Mouse (Mus musculus) CH12.LX (cell line): ENCODE measurements around the gene Rrp7a. TPM values are rescaled to one million over a fixed set of nuclear protein-coding genes. Genes with fewer than 3 reads are reported as not detected.
A peak's percentile ranks its signal among the peaks of the same experiment; 100 is the strongest.
"Not testable (repeated sequence)": the region's sequence is repeated elsewhere in the genome, so short reads cannot be mapped to it uniquely, and the experiment has no call there.

Experiments
- DNase-seq: peaks from one replicate; pipeline ENCODE4 v3.0.0-alpha.2; 2013; ENCODE audit errors: extremely low read depth
- H3K27ac ChIP-seq: 2 replicates; pipeline ENCODE4 v1.5.1; 2012; ENCODE audit warnings: low read depth, mild to moderate bottlenecking, control low read depth, moderate library complexity; ENCODE audit not compliant: insufficient read depth
- H3K27me3 ChIP-seq: replicated peaks from 2 replicates; pipeline ENCODE3; 2012; ENCODE audit warnings: inconsistent platforms
- H3K36me3 ChIP-seq, 2 experiments: replicated peaks in 1 of 2; 2 replicates each; pipeline versions ENCODE3 to v1.6.1; 2012; ENCODE audit warnings: inconsistent platforms in 1 of 2, low read length in 1 of 2, mild to moderate bottlenecking in 1 of 2, mixed read lengths in 1 of 2, moderate library complexity in 1 of 2; ENCODE audit not compliant: control insufficient read depth in 1 of 2, insufficient read depth in 1 of 2
- H3K4me1 ChIP-seq, 2 experiments: 2 replicates each; pipeline ENCODE4 v1.6.1; 2012; ENCODE audit warnings: inconsistent platforms in 1 of 2, moderate library complexity in 1 of 2; ENCODE audit not compliant: insufficient read depth in 2 of 2, control insufficient read depth in 1 of 2
- H3K4me2 ChIP-seq: 2 replicates; pipeline ENCODE4 v1.6.1; 2012; ENCODE audit warnings: low read depth, mild to moderate bottlenecking, control low read depth; ENCODE audit not compliant: poor library complexity, insufficient read depth, severe bottlenecking
- H3K4me3 ChIP-seq, 3 experiments: fragments of 150-350 bp in 1 of 3; sonication (generic) in 1 of 3; replicated peaks in 1 of 3; 2 replicates each; pipeline versions ENCODE3 to v1.5.1; 2011 to 2012; ENCODE audit warnings: low read depth in 2 of 3, low read length in 2 of 3, mild to moderate bottlenecking in 2 of 3, moderate library complexity in 2 of 3, control low read depth in 1 of 3, improper control_type of control experiment in 1 of 3, inconsistent platforms in 1 of 3, mixed read lengths in 1 of 3; ENCODE audit not compliant: poor library complexity in 1 of 3
- H3K79me2 ChIP-seq: replicated peaks from 2 replicates; pipeline ENCODE4 v1.6.1; 2012; ENCODE audit warnings: mild to moderate bottlenecking, moderate library complexity; ENCODE audit not compliant: control insufficient read depth, poor library complexity, insufficient read depth, severe bottlenecking; ENCODE audit errors: extremely low read depth
- H3K9ac ChIP-seq: 2 replicates; pipeline ENCODE4 v1.6.1; 2012; ENCODE audit warnings: low read depth, mild to moderate bottlenecking, control low read depth, moderate library complexity; ENCODE audit not compliant: insufficient read depth
- H3K9me3 ChIP-seq: replicated peaks from 2 replicates; pipeline ENCODE3; 2012; ENCODE audit warnings: low read length, inconsistent platforms, mixed read lengths
- CHD1 ChIP-seq: IDR thresholded peaks from 2 replicates; pipeline ENCODE4 v1.6.1; 2012; ENCODE audit warnings: low read depth, low read length, improper control_type of control experiment, inconsistent platforms
- CTCF ChIP-seq, 2 experiments: IDR thresholded peaks in 1 of 2; conservative IDR thresholded peaks in 1 of 2; 2 replicates each; pipeline ENCODE4 v1.5.1; 2011 to 2012; ENCODE audit warnings: low read depth in 2 of 2, low read length in 2 of 2, improper control_type of control experiment in 1 of 2, inconsistent platforms in 1 of 2, mild to moderate bottlenecking in 1 of 2, moderate library complexity in 1 of 2
- IRF4 ChIP-seq: IDR thresholded peaks from 2 replicates; pipeline ENCODE4 v1.6.1; 2014; ENCODE audit warnings: low read depth, mild to moderate bottlenecking, inconsistent platforms, low read length, improper control_type of control experiment
- JUN ChIP-seq: IDR thresholded peaks from 2 replicates; pipeline ENCODE4 v1.6.1; 2011; ENCODE audit warnings: low read depth, mild to moderate bottlenecking, low read length, improper control_type of control experiment, moderate library complexity; ENCODE audit not compliant: insufficient read depth
- KAT2A ChIP-seq: IDR thresholded peaks from 2 replicates; pipeline ENCODE4 v1.6.1; 2012; ENCODE audit warnings: low read length, improper control_type of control experiment, inconsistent platforms; ENCODE audit not compliant: insufficient replicate concordance
- MAFK ChIP-seq: IDR thresholded peaks from 2 replicates; pipeline ENCODE4 v1.6.1; 2011; ENCODE audit warnings: low read length, improper control_type of control experiment; ENCODE audit not compliant: insufficient replicate concordance
- MAZ ChIP-seq: IDR thresholded peaks from 2 replicates; pipeline ENCODE4 v1.6.1; 2012; ENCODE audit warnings: low read depth, mild to moderate bottlenecking, inconsistent platforms, low read length, improper control_type of control experiment, moderate library complexity
- MEF2A ChIP-seq: IDR thresholded peaks from 2 replicates; pipeline ENCODE4 v1.6.1; 2014; ENCODE audit warnings: low read depth, mild to moderate bottlenecking, inconsistent platforms, low read length, improper control_type of control experiment, borderline replicate concordance
- NELFE ChIP-seq: IDR thresholded peaks from 2 replicates; pipeline ENCODE4 v1.6.1; 2011; ENCODE audit warnings: low read depth, low read length, improper control_type of control experiment
- PAX5 ChIP-seq: IDR thresholded peaks from 2 replicates; pipeline ENCODE4 v1.6.1; 2012; ENCODE audit warnings: low read length, inconsistent platforms, mixed read lengths
- POLR2A ChIP-seq: IDR thresholded peaks from 2 replicates; pipeline ENCODE4 v1.6.1; 2011; ENCODE audit warnings: low read depth, mild to moderate bottlenecking, improper control_type of control experiment, low read length
- RCOR1 ChIP-seq: conservative IDR thresholded peaks from 2 replicates; pipeline ENCODE4 v1.6.1; 2012; ENCODE audit warnings: low read depth, mild to moderate bottlenecking, inconsistent platforms, low read length, improper control_type of control experiment
- TBP ChIP-seq: conservative IDR thresholded peaks from 2 replicates; pipeline ENCODE4 v1.6.1; 2011; ENCODE audit warnings: low read depth, low read length, improper control_type of control experiment
- TCF12 ChIP-seq: IDR thresholded peaks from 2 replicates; pipeline ENCODE4 v1.6.1; 2014; ENCODE audit warnings: low read depth, mild to moderate bottlenecking, inconsistent platforms, low read length, improper control_type of control experiment
- UBTF ChIP-seq: IDR thresholded peaks from 2 replicates; pipeline ENCODE4 v1.6.1; 2012; ENCODE audit warnings: low read depth, mild to moderate bottlenecking, inconsistent platforms, low read length, improper control_type of control experiment, moderate library complexity
- USF1 ChIP-seq: IDR thresholded peaks from 2 replicates; pipeline ENCODE4 v1.6.1; 2014; ENCODE audit warnings: low read depth, mild to moderate bottlenecking, inconsistent platforms, low read length, improper control_type of control experiment
- ZC3H11A ChIP-seq: IDR thresholded peaks from 2 replicates; pipeline ENCODE4 v1.6.1; 2012; ENCODE audit warnings: low read depth, mild to moderate bottlenecking, inconsistent platforms, low read length, improper control_type of control experiment
- ZKSCAN1 ChIP-seq: IDR thresholded peaks from 2 replicates; pipeline ENCODE4 v1.6.1; 2012; ENCODE audit warnings: low read depth, inconsistent platforms, low read length, improper control_type of control experiment, borderline replicate concordance
- dilution Hi-C: fragments of 300-500 bp; cut with MboI; formaldehyde crosslinking; loops from 2 replicates; pipeline ENCODE4 v1.14.3; 2020; ENCODE audit warnings: low sequenced_read_pairs; ENCODE audit not compliant: extremely low pct_unique_long_range_greater_than_20kb, extremely low pct_ligation_motif_present
- in situ Hi-C: fragments of 300-500 bp; cut with MboI; formaldehyde crosslinking; loops from 3 replicates; pipeline ENCODE4 v1.14.3; 2019; ENCODE audit warnings: low sequenced_read_pairs, low pct_ligation_motif_present, low pct_unique_long_range_greater_than_20kb, mixed read lengths
- polyA plus RNA-seq: library from polyadenylated mRNA; unstranded; fragments of >175 nt; gene quantifications from 2 replicates; pipeline ENCODE4 v1.2.1, GENCODE M21; 2012; ENCODE audit warnings: low read depth; ENCODE audit not compliant: insufficient read length
- total RNA-seq, 2 experiments: library from RNA; depleted of rRNA; stranded (reverse); fragments of 300-350 nt in 1 of 2; fragments of >200 nt in 1 of 2; gene quantifications; 2 replicates each; pipeline ENCODE4 v1.2.3; 2012 to 2014

Gene Rrp7a
- total and polyA plus RNA-seq, 3 experiments: 126 to 262 (median 156) TPM

DNA sequence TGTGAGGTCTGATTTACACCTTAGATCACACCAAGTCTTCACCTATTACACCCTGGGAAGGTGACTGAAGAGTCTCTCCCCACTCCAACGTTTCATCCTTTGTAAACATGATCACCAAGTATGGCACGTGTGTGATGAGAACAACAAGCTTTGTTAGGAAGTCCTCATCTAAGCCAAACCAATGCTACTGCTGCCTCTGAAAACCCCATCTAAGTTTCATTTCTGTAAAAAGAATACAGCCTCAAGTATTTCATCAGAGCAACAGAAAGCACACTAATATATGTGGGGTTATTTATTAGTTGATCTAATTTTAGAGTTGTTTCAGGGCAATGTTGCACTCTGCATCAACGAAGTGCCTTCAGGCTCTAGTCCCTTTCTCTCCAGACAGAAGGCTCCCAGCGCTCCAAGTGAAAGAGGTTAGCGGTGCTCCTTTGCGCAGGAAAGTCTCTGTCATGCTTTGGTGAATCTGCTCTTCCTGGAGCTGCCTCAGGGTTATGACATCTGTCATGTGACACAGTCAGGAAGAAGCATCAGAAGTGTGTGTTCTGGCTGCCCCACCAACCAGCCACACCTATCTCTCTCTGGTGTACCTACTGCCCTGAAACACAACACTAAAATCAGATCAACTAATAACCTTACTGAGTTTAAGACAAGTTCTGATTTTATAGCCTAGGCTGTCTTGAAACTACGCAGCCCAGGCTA, 7.1 kb upstream of the Rrp7a start:
- Histone ChIP-seq H3K9me3 (no peaks in the 10 kb centered on the region), H3K36me3 (peaks cover 79 to 96% of the 10 kb centered on the region in 2 experiments), H3K79me2 (no peaks in the 10 kb centered on the region; the same call in 1 of the 2 replicates), H3K27me3 (no peaks in the 10 kb centered on the region), H3K4me3 (no peak overlapping the region), H3K9ac (no peak overlapping the region), H3K4me1 (peaks cover 0 to 20% of the 10 kb centered on the region in 2 experiments; a peak in 3 of 4 replicates), H3K27ac (no peak overlapping the region), H3K4me2 (no peak overlapping the region)
- dilution Hi-C loops (no loop called here), in situ Hi-C loops (no loop called here)
- no peak for DNase-seq
- peak; percentile 15; the same call in 1 of the 2 replicates for TF ChIP-seq IRF4
- no peak for TF ChIP-seq POLR2A

DNA sequence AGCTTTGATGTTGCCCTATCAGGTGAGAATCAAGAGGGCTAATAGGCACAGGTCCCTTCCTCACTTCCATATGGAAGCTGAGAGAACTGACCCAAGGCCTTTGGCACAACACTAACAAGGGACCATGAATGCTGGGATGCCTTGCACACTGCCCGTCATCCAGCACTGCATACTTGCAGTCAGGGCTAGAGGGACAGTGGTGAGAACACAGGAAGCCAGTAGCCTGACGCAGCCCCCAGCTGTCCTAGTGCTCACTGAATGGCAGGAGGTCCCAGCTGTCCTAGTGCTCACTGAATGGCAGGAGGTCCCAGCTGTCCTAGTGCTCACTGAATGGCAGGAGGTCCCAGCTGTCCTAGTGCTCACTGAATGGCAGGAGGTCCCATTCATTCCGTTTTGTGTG, 4.4 kb upstream of the Rrp7a start:
- peaks cover 54 to 77% of the 10 kb centered on the region in 2 experiments for H3K36me3 ChIP-seq
- H3K4me2 ChIP-seq, DNase-seq, H3K79me2 ChIP-seq, dilution Hi-C loops, in situ Hi-C loops, H3K9ac ChIP-seq, H3K27me3 ChIP-seq, H3K4me3 ChIP-seq, H3K27ac ChIP-seq, H3K9me3 ChIP-seq: not testable (repeated sequence)
- peaks cover 0 to 20% of the 10 kb centered on the region in 2 experiments; a peak in 3 of 4 replicates for H3K4me1 ChIP-seq

DNA sequence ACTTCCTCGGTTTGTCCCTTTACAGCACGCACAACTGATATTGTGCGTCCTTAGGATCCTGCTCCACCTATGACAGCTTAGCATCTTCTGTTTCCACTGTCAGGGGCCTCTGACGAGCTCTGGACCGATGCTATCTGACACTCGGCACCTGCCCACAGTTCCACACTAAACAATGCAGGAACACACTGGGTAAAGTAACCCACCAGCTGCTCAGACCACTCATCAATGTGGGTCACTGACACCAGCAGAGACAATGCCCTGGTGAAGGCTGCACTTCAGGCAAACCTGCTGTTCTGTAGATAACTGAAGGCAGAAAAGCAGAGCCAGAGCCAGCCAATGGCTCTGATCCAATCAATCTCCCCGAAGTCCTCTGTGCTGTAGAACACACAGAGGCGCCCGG, 4.0 kb upstream of the Rrp7a start:
- H3K27me3 ChIP-seq: no peaks in the 10 kb centered on the region
- H3K4me1 ChIP-seq: peaks cover 0 to 20% of the 10 kb centered on the region in 2 experiments; a peak in 3 of 4 replicates
- H3K9ac ChIP-seq: no peak overlapping the region
- dilution Hi-C loops (no loop called here), in situ Hi-C loops (no loop called here)
- TF ChIP-seq CTCF (conservative IDR thresholded peaks at IDR 0.05 in 1 of 2, IDR thresholded peaks at IDR 0.05 in 1 of 2; ENCODE audit: low read depth in 2 of 2, low read length in 2 of 2): no peak
- no peak for TF ChIP-seq TBP
- no peak for TF ChIP-seq RCOR1
- TF ChIP-seq IRF4: no peak
- H3K27ac ChIP-seq: no peak overlapping the region
- H3K4me3 ChIP-seq: no peak overlapping the region
- peaks cover 50 to 73% of the 10 kb centered on the region in 2 experiments for H3K36me3 ChIP-seq
- no peaks in the 10 kb centered on the region for H3K9me3 ChIP-seq
- H3K4me2 ChIP-seq: no peak overlapping the region
- peaks cover 7% of the 10 kb centered on the region for H3K79me2 ChIP-seq
- no peak for DNase-seq

DNA sequence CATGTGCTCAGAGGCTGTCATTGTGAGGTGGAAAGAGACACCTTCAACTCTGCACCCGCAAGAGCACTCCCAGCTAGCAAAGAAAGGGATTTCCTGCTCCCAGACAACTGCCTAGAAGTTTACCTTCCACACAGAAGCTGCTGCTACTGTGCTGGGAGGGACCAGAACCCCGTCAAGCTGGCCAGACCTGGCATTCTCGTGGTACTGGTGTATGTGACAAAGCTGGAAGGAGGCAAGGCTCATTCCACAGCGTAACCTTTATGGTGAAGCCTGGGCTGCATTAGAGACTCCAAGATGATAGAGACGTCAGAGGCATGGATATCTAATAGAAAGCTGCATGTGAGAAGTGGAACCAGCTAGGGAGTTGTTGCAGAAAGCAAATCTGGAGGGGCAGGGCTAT, 2.0 kb upstream of the Rrp7a start:
- H3K27me3 ChIP-seq: no peaks in the 10 kb centered on the region
- no peak overlapping the region for H3K4me3 ChIP-seq
- no peak overlapping the region for H3K4me2 ChIP-seq
- DNase-seq: no peak
- in situ Hi-C loops (no loop called here), dilution Hi-C loops (no loop called here)
- peaks cover 44 to 68% of the 10 kb centered on the region in 2 experiments for H3K36me3 ChIP-seq
- H3K79me2 ChIP-seq: peaks cover 26% of the 10 kb centered on the region
- H3K9me3 ChIP-seq: no peaks in the 10 kb centered on the region
- H3K9ac ChIP-seq: no peak overlapping the region
- no peak overlapping the region for H3K27ac ChIP-seq
- peaks cover 0 to 22% of the 10 kb centered on the region in 2 experiments; a peak in 2 of 4 replicates for H3K4me1 ChIP-seq
- TF ChIP-seq CHD1: no peak
- TF ChIP-seq IRF4: no peak
- TF ChIP-seq UBTF: no peak
- no peak for TF ChIP-seq MAZ
- TF ChIP-seq KAT2A: no peak
- TF ChIP-seq PAX5: no peak
- TF ChIP-seq ZC3H11A: no peak
- TF ChIP-seq MEF2A: no peak
- no peak for TF ChIP-seq ZKSCAN1
- no peak for TF ChIP-seq NELFE
- TF ChIP-seq USF1: no peak
- TF ChIP-seq JUN: no peak
- TF ChIP-seq TCF12: no peak
- no peak for TF ChIP-seq POLR2A
- TF ChIP-seq MAFK: no peak
